Mouse (Mus musculus) G1E (cell line): ENCODE measurements around the gene Tnfrsf12a. TPM values are rescaled to one million over a fixed set of nuclear protein-coding genes. Genes with fewer than 3 reads are reported as not detected.

Source experiments
- ATAC-seq: 2 replicates; pipeline ENCODE4 v1.8.0; 2016; ENCODE audit warnings: mild to moderate bottlenecking; ENCODE audit not compliant: insufficient number of reproducible peaks, poor library complexity, low FRiP score, severe bottlenecking; ENCODE audit errors: extremely low read depth
- DNase-seq: peaks from one replicate; pipeline ENCODE4 v3.0.0; 2012; ENCODE audit warnings: low spot score
- H3K27me3 ChIP-seq: 2 replicates; pipeline ENCODE4 v1.6.1; 2012; ENCODE audit warnings: mild to moderate bottlenecking, low read length, inconsistent platforms; ENCODE audit not compliant: insufficient read depth
- H3K36me3 ChIP-seq: replicated peaks from 2 replicates; pipeline ENCODE3; 2012; ENCODE audit warnings: mild to moderate bottlenecking, inconsistent platforms
- H3K4me1 ChIP-seq: 2 replicates; pipeline ENCODE4 v1.6.1; 2012; ENCODE audit warnings: low read depth, low read length, inconsistent platforms, mixed read lengths; ENCODE audit not compliant: insufficient read depth
- H3K4me3 ChIP-seq: 2 replicates; pipeline ENCODE4 v1.5.1; 2012; ENCODE audit warnings: low read depth, mild to moderate bottlenecking, inconsistent platforms, low read length, moderate library complexity, mixed read lengths
- H3K9me3 ChIP-seq: replicated peaks from 2 replicates; pipeline ENCODE4 v1.6.1; 2012; ENCODE audit warnings: inconsistent platforms
- CTCF ChIP-seq: IDR thresholded peaks from 2 replicates; pipeline ENCODE4 v1.5.1; 2012; ENCODE audit warnings: low read depth, low read length, inconsistent platforms, mixed read lengths
- GATA1 ChIP-seq: IDR thresholded peaks from 2 replicates; pipeline ENCODE4 v1.6.1; 2012; ENCODE audit warnings: borderline replicate concordance, low read length, inconsistent platforms, mixed read lengths
- GATA2 ChIP-seq: IDR thresholded peaks from 2 replicates; pipeline ENCODE4 v1.6.1; 2012; ENCODE audit warnings: low read depth, low read length, inconsistent platforms, borderline replicate concordance
- POLR2AphosphoS5 ChIP-seq: IDR thresholded peaks from 2 replicates; pipeline ENCODE4 v1.6.1; 2012; ENCODE audit warnings: low read depth, low read length, inconsistent platforms; ENCODE audit not compliant: insufficient replicate concordance
- TAL1 ChIP-seq: conservative IDR thresholded peaks from 2 replicates; pipeline ENCODE4 v1.6.1; 2012; ENCODE audit warnings: low read depth, low read length, inconsistent platforms, mixed read lengths
- polyA plus RNA-seq: library from polyadenylated mRNA; stranded (reverse); fragments of >175 nt; gene quantifications from 2 replicates; pipeline ENCODE4 v1.2.3, GENCODE M21; 2012
- total RNA-seq, 2 experiments: library from RNA; stranded (forward) in 1 of 2; stranded (reverse) in 1 of 2; fragments of 200-1000 nt in 1 of 2; fragments of >200 nt in 1 of 2; fragmentation: Nextera tagmentation in 1 of 2; gene quantifications; 2 replicates each; pipeline ENCODE4 v1.2.3; 2014 to 2017

The Tnfrsf12a gene
- total and polyA plus RNA-seq, 3 experiments, result 1.3 to 5.5 (median 5.0) TPM

DNA sequence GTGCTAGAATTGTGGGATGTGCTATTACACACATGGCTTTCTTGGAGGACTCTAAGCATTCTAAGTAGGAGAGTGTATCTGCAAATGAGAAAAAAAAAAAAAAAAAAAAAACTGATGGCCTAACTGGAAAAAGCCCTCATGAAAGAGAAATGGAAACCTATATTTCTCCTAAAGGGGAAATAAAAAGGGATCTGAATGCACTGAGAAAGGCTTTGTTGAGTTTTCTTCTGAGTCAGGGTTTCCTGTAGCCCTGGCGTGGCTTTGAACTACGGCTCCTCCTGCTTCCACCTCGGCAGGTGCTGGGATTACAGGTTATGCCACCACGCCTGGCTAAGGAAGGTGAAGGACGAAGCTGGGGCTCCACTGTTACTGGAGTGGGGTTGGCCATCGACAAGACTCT, 23.3 kb downstream of the Tnfrsf12a start:
- ATAC-seq, result no peak
- no peak for TF ChIP-seq CTCF
- no peak for TF ChIP-seq GATA1
- no peak for TF ChIP-seq GATA2
- no peak for TF ChIP-seq POLR2AphosphoS5
- TF ChIP-seq TAL1, result no peak
- no peak overlapping the region for H3K4me3 ChIP-seq
- no peaks in the 10 kb centered on the region for H3K9me3 ChIP-seq
- no peaks in the 10 kb centered on the region for H3K4me1 ChIP-seq
- no peak for DNase-seq
- peaks cover 29% of the 10 kb centered on the region for H3K27me3 ChIP-seq
- H3K36me3 ChIP-seq, result no peaks in the 10 kb centered on the region

DNA sequence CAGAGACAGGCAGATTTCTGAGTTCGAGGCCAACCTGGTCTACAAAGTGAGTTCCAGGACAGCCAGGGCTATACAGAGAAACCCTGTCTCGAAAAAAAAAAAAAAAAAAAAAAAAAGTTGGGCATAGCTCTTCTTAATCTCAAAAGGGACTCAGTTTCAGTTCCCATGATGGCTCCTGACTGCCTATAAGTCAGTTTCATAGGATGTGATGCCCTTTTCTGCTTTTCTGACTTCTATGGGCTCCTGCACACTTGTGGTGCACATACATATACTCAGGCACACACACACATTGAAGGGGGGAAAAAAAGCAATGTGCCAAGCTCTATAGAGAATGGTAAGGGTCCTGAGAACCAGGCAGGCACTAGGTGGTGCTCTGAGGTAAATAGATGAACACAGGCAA, 23.9 kb downstream of the Tnfrsf12a start:
- DNase-seq (no peak), ATAC-seq (no peak)
- H3K27me3 ChIP-seq, result peaks cover 29% of the 10 kb centered on the region
- H3K9me3 ChIP-seq, result no peaks in the 10 kb centered on the region
- TF ChIP-seq GATA1 (no peak), TAL1 (no peak), CTCF (no peak), GATA2 (no peak)
- H3K36me3 ChIP-seq, result no peaks in the 10 kb centered on the region
- H3K4me3 ChIP-seq, result no peak overlapping the region
- H3K4me1 ChIP-seq, result no peaks in the 10 kb centered on the region

DNA sequence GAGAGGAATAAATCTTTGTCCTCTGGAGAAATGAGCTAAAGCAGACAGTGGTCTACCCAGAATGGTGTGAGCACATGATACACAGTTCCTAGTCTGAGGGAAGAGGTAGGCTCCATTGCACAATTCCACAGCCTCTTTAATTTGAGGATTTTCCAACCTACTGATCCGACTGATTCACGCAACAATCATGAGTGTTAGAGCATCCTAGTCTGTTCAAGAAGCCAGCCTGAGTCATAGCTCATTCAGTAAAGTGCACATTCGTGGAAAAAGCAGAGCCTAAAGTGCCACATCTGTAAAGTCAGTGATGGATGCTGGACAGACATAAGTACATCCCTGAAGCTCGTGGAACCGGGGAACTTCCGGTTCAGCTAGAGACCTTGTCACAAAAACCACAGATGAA, 25.9 kb downstream of the Tnfrsf12a start:
- Histone ChIP-seq H3K27me3 (peaks cover 23% of the 10 kb centered on the region), H3K4me3 (no peak overlapping the region)
- no peak for ATAC-seq

DNA sequence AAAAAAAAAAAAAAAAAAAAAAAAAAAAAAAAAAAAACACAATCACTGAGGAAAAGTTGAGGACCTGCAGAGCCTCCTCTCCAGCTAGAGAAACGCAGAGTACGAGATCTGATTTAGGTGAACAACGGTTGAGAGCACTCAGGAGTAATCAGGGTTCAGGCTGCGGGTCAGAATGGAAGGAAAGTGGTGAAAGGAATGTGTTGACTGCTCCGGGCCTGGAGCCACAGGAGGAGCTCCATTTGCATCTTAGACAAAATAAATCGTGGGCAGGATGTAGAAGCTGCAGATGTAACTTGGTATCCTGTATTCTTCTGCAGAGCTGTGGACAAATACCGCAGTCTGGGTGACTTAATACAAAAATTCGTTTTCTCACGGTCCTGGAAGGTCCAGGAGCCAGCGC, 31.4 kb downstream of the Tnfrsf12a start:
- H3K9me3 ChIP-seq, result no peaks in the 10 kb centered on the region
- no peaks in the 10 kb centered on the region for H3K36me3 ChIP-seq
- DNase-seq, result no peak
- no peak overlapping the region for H3K4me3 ChIP-seq
- TF ChIP-seq GATA2, result no peak
- TF ChIP-seq TAL1, result no peak
- no peak for TF ChIP-seq CTCF
- TF ChIP-seq GATA1, result no peak
- TF ChIP-seq POLR2AphosphoS5, result no peak
- peaks cover 23% of the 10 kb centered on the region for H3K27me3 ChIP-seq
- no peaks in the 10 kb centered on the region for H3K4me1 ChIP-seq
- no peak for ATAC-seq

More for the DNA sequence above, 25.9 kb downstream of the Tnfrsf12a start:
- DNase-seq, result no peak
- TF ChIP-seq GATA2 (no peak), TAL1 (no peak), POLR2AphosphoS5 (no peak), GATA1 (no peak), CTCF (no peak)
- no peaks in the 10 kb centered on the region for H3K36me3 ChIP-seq
- H3K4me1 ChIP-seq, result no peaks in the 10 kb centered on the region
- H3K9me3 ChIP-seq, result no peaks in the 10 kb centered on the region

DNA sequence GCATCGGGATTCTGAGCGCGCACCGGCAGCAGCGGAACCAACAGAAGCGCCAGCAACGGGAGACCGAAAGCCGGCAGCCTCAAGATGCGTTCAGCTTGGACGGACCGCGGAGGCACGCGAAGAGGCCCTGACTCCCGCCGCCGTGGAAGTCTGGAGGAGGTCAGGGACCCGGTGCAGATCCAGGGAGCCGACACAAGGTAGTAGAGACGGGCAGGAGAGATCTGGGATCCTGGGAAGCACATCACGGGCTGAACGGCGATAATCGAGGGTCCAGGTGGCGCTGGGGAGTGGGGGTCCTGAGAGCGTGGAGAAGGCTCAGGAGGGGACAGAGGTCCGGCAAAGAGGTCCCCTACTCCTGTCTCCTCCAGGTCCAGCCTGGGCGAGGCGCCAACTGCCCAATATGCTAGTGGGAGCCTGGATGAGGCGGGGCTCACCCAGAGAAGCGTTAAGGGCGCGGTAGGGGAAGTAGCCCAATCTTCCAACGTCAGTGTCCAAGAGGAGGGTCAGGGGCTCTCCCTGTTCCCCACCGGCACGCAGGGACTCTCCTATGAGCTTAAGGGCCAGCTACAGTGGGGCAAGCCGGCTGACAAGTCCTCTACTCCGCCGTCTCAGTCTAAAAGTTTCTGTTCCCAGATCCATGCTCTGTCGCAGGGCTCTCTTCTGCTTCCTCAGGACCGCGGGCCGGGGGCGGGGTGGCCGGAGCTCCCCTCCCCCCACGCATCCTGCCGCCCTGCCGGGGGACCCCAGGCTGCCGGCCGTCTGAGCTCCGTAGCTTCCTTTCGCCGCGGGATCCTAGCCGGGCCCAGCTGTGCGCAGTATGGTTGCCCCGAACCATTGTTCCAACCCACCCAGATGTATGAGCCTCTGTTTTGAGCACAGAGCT, 32.4 kb downstream of the Tnfrsf12a start, which contains the start of gene Mmp25:
TSS of gene Mmp25 (minus strand) at position 665 of the 883 bp plus-strand sequence.
- DNase-seq (no peak), ATAC-seq (no peak)
- H3K4me3 ChIP-seq, result no peak within 1 kb of the TSS
- H3K36me3 ChIP-seq, result no peaks in the 10 kb centered on the region
- TF ChIP-seq GATA1 (no peak), GATA2 (no peak), CTCF (no peak), TAL1 (no peak), POLR2AphosphoS5 (no peak)
- no peaks in the 10 kb centered on the region for H3K4me1 ChIP-seq
- H3K27me3 ChIP-seq, result peaks cover 23% of the 10 kb centered on the region
- H3K9me3 ChIP-seq, result no peaks in the 10 kb centered on the region

DNA sequence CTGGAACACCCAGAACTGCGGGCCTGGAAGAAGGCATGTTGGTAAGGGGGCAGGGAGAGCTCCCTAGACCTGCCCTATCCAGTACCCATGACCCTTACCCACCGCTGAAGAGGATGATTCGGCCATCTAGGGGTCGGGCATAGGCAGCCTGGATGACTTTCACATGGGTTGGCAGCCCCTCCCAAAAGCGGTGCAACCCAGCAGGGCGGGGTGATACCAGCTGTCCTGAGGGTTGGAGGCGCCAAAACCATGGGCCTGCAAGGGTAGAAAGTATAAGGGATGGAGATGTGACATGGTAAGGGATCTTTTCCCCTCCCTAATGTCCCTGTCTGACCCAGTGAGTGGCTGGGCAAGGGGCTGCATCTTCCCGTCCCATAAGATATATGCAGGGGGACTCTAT, 46.0 kb downstream of the Tnfrsf12a start:
- Histone ChIP-seq H3K36me3 (no peaks in the 10 kb centered on the region), H3K27me3 (peaks cover 33% of the 10 kb centered on the region), H3K9me3 (no peaks in the 10 kb centered on the region), H3K4me3 (no peak overlapping the region), H3K4me1 (peaks cover 2% of the 10 kb centered on the region)
- ATAC-seq (no peak), DNase-seq (no peak)
- TF ChIP-seq GATA1, result no peak
- TF ChIP-seq CTCF, result no peak
- no peak for TF ChIP-seq TAL1
- TF ChIP-seq GATA2, result no peak
- TF ChIP-seq POLR2AphosphoS5, result no peak
